Mouse (Mus musculus) gastrocnemius, adult 8-10 months (tissue): ENCODE results near the gene Tmem178. TPM values are rescaled to one million over a fixed set of nuclear protein-coding genes. Genes with fewer than 3 reads are reported as not detected.

Experiments
- DNase-seq, 2 experiments: peaks; one replicate each; pipeline ENCODE4 v3.0.0; 2022; ENCODE audit warnings: low spot score in 2 of 2
- total RNA-seq, 4 experiments: library from RNA; stranded (reverse); gene quantifications; 2 replicates each; pipeline ENCODE4 v1.2.4; 2022

Gene Tmem178
- total RNA-seq, 4 experiments from 2014 or later = 0.22 to 0.67 (median 0.34) TPM

GRCm38 (mm10) chr17:81045115-81045514 is 100.7 kb downstream of the Tmem178 start:
- no peak for DNase-seq

- DNase-seq = no peak
Measured at GRCm38 (mm10) chr17:81045525-81046150, 101.2 kb downstream of the Tmem178 start.

GRCm38 (mm10) chr17:81047930-81048564 is 103.6 kb downstream of the Tmem178 start:
- no peak for DNase-seq

Other genes starting within 250 kb of the Tmem178 start
- 10 to 100 TPM; 11.9 to 12.7 (median 12.4) TPM for gene Map4k3, start 216.1 kb upstream of the Tmem178 start, total RNA-seq
- gene Thumpd2, start 120.5 kb downstream of the Tmem178 start, total RNA-seq = 1 to 10 TPM; 2.1 to 3.9 (median 3.0) TPM